In the genomic region with DNA sequence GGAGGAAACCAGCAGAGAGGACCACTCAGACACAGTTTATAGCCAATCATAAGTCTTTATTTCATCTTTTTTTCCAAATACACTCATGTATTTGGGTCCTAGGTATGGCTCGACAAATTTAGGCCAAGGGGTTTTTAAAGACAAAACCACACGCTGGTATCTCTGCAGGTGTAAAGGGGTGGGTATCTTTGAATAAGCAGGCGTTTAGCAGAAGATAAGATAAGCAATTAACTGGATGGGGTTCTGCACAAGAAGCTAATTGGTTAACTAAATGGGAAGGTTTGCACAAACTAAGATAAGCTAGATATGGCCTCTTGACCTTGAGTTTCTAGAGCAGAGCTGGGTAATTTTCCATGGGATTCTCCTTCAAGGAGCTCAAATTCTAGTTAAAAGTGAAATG, we compare ENCODE assay signal across 20 mouse cellular contexts.
DNase-seq lines count a peak whose midpoint lies in the region; ATAC-seq and TF ChIP-seq lines count a peak whose summit lies in the region.
"Had no signal": no experiment of that assay in that cellular context is flagged by ENCODE, and none has a peak within 500 bp of the region (broad histone marks: within the 10 kb centered on the region; RNA-seq: fewer than 3 reads in every experiment).

No protein-coding gene starts in this region.

- H3K36me3 ChIP-seq in G1E (replicated peaks), result no peaks in the 10 kb centered on the region
- no peaks in the 10 kb centered on the region; a peak in 1 of 4 replicates for H3K36me3 ChIP-seq in MEL (ENCODE audit: control insufficient read depth in 1 of 2, insufficient read depth in 2 of 2, low read length in 2 of 2)
- no peaks in the 10 kb centered on the region for H3K36me3 ChIP-seq in hindbrain, embryonic 12.5 days

- H3K9ac ChIP-seq in MEL (ENCODE audit: control insufficient read depth, low read depth, low read length, poor library complexity, severe bottlenecking), result no peak overlapping the region
- no peak overlapping the region for H3K9ac ChIP-seq in hindbrain, embryonic 12.5 days

- H3K79me2 ChIP-seq in MEL (ENCODE audit: control insufficient read depth, insufficient read depth, low read length, poor library complexity), result no peaks in the 10 kb centered on the region

- H3K4me1 ChIP-seq in G1E (ENCODE audit: insufficient read depth, low read depth, low read length) (no peaks in the 10 kb centered on the region), MEL (ENCODE audit: control insufficient read depth in 1 of 2, insufficient read depth in 2 of 2, low read length in 2 of 2) (no peaks in the 10 kb centered on the region)
- H3K4me1 ChIP-seq in hindbrain, embryonic 12.5 days, result no peaks in the 10 kb centered on the region

- H3K4me3 ChIP-seq in G1E (ENCODE audit: low read depth, low read length) (no peak overlapping the region), MEL (ENCODE audit: control insufficient read depth in 1 of 2, insufficient read depth in 1 of 2, low read depth in 2 of 2, low read length in 2 of 2) (no peak overlapping the region)
- no peak overlapping the region for H3K4me3 ChIP-seq in hindbrain, embryonic 12.5 days

- no peak overlapping the region for H3K27ac ChIP-seq in MEL (ENCODE audit: control insufficient read depth, low read depth, low read length)
- H3K27ac ChIP-seq in hindbrain, embryonic 12.5 days, result no peak overlapping the region

- TF ChIP-seq POLR2A in MEL (IDR thresholded peaks at IDR 0.05; ENCODE audit: control insufficient read depth in 1 of 2, insufficient read depth in 1 of 2, low read depth in 1 of 2, low read length in 2 of 2, poor library complexity in 1 of 2), result no peak

- no peaks in the 10 kb centered on the region for H3K27me3 ChIP-seq in G1E (ENCODE audit: insufficient read depth, low read length)
- H3K27me3 ChIP-seq in MEL (ENCODE audit: control insufficient read depth in 1 of 2, insufficient read depth in 2 of 2, low read length in 2 of 2), result no peaks in the 10 kb centered on the region
- H3K27me3 ChIP-seq in hindbrain, embryonic 12.5 days, result no peaks in the 10 kb centered on the region
- H3K27me3 ChIP-seq: CH12.LX, Patski had no signal

- H3K9me3 ChIP-seq in G1E (replicated peaks) (no peaks in the 10 kb centered on the region), MEL (replicated peaks; ENCODE audit: insufficient read depth, low read length) (no peaks in the 10 kb centered on the region)
- H3K9me3 ChIP-seq in hindbrain, embryonic 12.5 days (replicated peaks), result no peaks in the 10 kb centered on the region

- peak in 1 of 2 experiments; percentile 61; a peak in 2 of 4 replicates for TF ChIP-seq EP300 in MEL (IDR thresholded peaks at IDR 0.05; ENCODE audit: low read depth in 1 of 2, low read length in 2 of 2)

- ATAC-seq in G1E (ENCODE audit: extremely low read depth, insufficient number of reproducible peaks, low FRiP score, poor library complexity, severe bottlenecking), result 0 out of 2 replicates have a peak, but pooled peaks have one; percentile 28
- no peak for ATAC-seq in hindbrain, embryonic 12.5 days (ENCODE audit: low FRiP score)
- ATAC-seq: activated CD4-positive, CD25-positive, alpha-beta regulatory T cell, adult 4 months; CD4-positive, CD25-positive, alpha-beta regulatory T cell, adult 4 months; Patski had no signal

- H3K4me2 ChIP-seq in hindbrain, embryonic 12.5 days (replicated peaks), result no peak overlapping the region

- TF ChIP-seq CTCF in G1E (IDR thresholded peaks at IDR 0.05; ENCODE audit: low read depth, low read length), result no peak
- no peak for TF ChIP-seq CTCF in MEL (IDR thresholded peaks at IDR 0.05 in 2 of 3, conservative IDR thresholded peaks at IDR 0.05 in 1 of 3; ENCODE audit: control insufficient read depth in 1 of 3, insufficient read depth in 1 of 3, low read depth in 2 of 3, low read length in 3 of 3, poor library complexity in 1 of 3, severe bottlenecking in 1 of 3)

- DNase-seq in G1E (ENCODE audit: low spot score) (no peak), MEL (ENCODE audit: low read depth, low spot score) (peak; percentile 7)
- no peak for DNase-seq in right cerebral cortex, postnatal 10 days (ENCODE audit: low spot score in 2 of 2)
- DNase-seq: adrenal gland, adult 2 months; adrenal gland, adult 8-10 months; adrenal gland, postnatal 10 days; adrenal gland, postnatal 14 days; adrenal gland, postnatal 25 days; adrenal gland, postnatal 36 days; B cell, adult 2 months; cerebellum, adult 11 months; cerebellum, adult 11-12 months; cerebellum, adult 18-20 months; cerebellum, adult 2 months; cerebellum, adult 8-10 months had no signal

- 81% methylated on average over 3 of the region's 3 CpGs for WGBS in hindbrain, embryonic 12.5 days

- TF ChIP-seq RAD21 in MEL (IDR thresholded peaks at IDR 0.05; ENCODE audit: low read depth, low read length), result no peak

TF ChIP-seq in MEL, 35 proteins besides CTCF, POLR2A, EP300 and RAD21:
- TF ChIP-seq ETS1 (IDR thresholded peaks at IDR 0.05; ENCODE audit: low read depth, low read length), result 0 out of 2 replicates have a peak, but pooled peaks have one; percentile 43
- TF ChIP-seq GATA1 (IDR thresholded peaks at IDR 0.05; ENCODE audit: low read depth, low read length), result peak; percentile 75
- no peak for TF ChIP-seq NRF1 (IDR thresholded peaks at IDR 0.05; ENCODE audit: insufficient read depth, low read depth, low read length, poor library complexity, severe bottlenecking)
- TF ChIP-seq MAFK (IDR thresholded peaks at IDR 0.05; ENCODE audit: borderline replicate concordance, low read depth, low read length), result no peak
- peak; percentile 80; the same call in 1 of the 2 replicates for TF ChIP-seq TCF12 (IDR thresholded peaks at IDR 0.05; ENCODE audit: low read depth, low read length)
